Mouse (Mus musculus) ES-Bruce4 (cell line): Measurements from ENCODE around the gene Ccl24.

Source experiments
- CTCF ChIP-seq: IDR thresholded peaks from one replicate; pipeline ENCODE4 v1.8.1; 2011; ENCODE audit warnings: low read depth, low read length
- EP300 ChIP-seq: IDR thresholded peaks from 2 replicates; pipeline ENCODE4 v1.6.1; 2011; ENCODE audit warnings: low read depth, low read length; ENCODE audit not compliant: insufficient read depth
- POLR2A ChIP-seq: IDR thresholded peaks from one replicate; pipeline ENCODE4 v1.8.1; 2011; ENCODE audit warnings: low read length; ENCODE audit not compliant: insufficient read depth

DNA sequence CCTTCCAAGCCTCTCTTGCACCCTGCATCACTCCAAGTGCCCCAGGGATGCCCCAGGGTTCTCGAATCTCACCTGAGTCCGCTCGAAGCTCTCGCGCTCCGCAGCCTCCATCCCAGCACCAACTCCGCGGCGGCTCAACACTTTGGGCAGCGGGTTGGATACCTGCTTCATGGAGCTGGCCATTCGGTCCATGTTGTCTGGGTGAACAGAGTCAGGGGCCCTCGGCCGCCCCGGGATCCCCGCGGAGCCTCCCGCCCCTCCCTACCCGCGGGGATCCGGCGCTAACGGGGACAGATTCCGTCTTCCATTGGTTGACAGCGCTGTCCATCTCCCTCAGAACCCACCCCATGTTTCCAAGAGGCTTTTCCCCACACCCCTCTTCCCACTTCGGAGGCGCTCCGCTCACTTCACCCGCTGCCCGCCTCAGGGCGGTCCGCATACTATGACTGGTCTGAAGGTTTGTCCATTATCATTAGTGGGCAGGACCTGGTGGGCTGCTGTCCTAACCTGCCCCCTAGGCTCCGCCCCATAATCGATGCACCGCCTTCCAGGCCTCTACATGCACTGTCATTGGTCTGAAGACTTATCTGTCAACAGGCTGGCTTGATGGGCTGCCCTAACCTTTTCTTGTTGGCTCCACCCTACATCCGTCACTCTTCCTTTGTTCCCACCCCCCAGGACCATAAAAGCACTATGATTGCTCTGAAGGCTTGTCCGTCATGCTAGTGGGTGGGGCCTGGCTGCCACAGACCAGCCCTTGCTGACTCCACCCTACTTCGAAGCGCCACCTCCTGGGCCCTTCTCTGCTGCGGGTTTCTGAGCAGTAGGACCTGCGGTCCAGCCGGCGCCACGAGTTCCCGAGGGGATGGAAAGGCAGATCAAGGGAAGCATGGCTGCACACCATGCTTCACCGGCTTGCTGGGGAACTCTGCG is 27.7 kb downstream of the Ccl24 start, which contains the start of gene Hip1:
- peak; percentile 7 for TF ChIP-seq CTCF
- peak; percentile 73 for TF ChIP-seq POLR2A
- TF ChIP-seq EP300: no peak
